Mouse (Mus musculus) G1E (cell line): Measurements from ENCODE around the gene Anapc7.

Source experiments
- CTCF ChIP-seq: IDR thresholded peaks from 2 replicates; pipeline ENCODE4 v1.5.1; 2012; ENCODE audit warnings: low read depth, low read length, inconsistent platforms, mixed read lengths
- GATA1 ChIP-seq: IDR thresholded peaks from 2 replicates; pipeline ENCODE4 v1.6.1; 2012; ENCODE audit warnings: borderline replicate concordance, low read length, inconsistent platforms, mixed read lengths

- no peak for TF ChIP-seq CTCF
- no peak for TF ChIP-seq GATA1
These were observed 60.4 kb downstream of the Anapc7 start for GRCm38 (mm10) chr5:122481844-122482243.
